Comparison of ENCODE assay signal across 9 mouse cellular contexts in genomic region chr17:79919566-79920350, GRCm38 (mm10). TPM values are rescaled to one million over a fixed set of nuclear protein-coding genes. Genes with fewer than 3 reads are reported as not detected.
DNase-seq lines count a peak whose midpoint lies in the region; ATAC-seq and TF ChIP-seq lines count a peak whose summit lies in the region.
"Had no signal": no experiment of that assay in that cellular context is flagged by ENCODE, and none has a peak within 500 bp of the region (broad histone marks: within the 10 kb centered on the region; RNA-seq: fewer than 3 reads in every experiment).

No protein-coding gene starts in this region.

- no peak for ATAC-seq in kidney, embryonic 14.5 days (ENCODE audit: low FRiP score, low TSS enrichment)
- peak; percentile 64 for ATAC-seq in stomach, embryonic 16.5 days (ENCODE audit: insufficient read depth, low FRiP score)

- H3K79me2 ChIP-seq in heart, adult 2 months (replicated peaks; ENCODE audit: control insufficient read depth, insufficient read depth, low read length): no peaks in the 10 kb centered on the region

- H3K4me2 ChIP-seq in kidney, embryonic 14.5 days (replicated peaks; ENCODE audit: low read depth, low read length): no peak overlapping the region
- H3K4me2 ChIP-seq in stomach, embryonic 16.5 days (ENCODE audit: low read depth, low read length): no peak overlapping the region

- peak; percentile 50 for DNase-seq in kidney, adult 11 months
- peak; percentile 69 for DNase-seq in adrenal gland, postnatal 14 days
- DNase-seq in heart, adult 2 months: peak; percentile 37 to 63
- DNase-seq in layer of hippocampus, postnatal 14 days (ENCODE audit: low spot score in 2 of 2): peak; percentile 20 to 47
- no peak for DNase-seq in neural tube, embryonic 10.5 days (ENCODE audit: extremely low spot score, low spot score)
- no peak for DNase-seq in urinary bladder, adult 18-20 months (ENCODE audit: low spot score in 2 of 2)

- H3K27me3 ChIP-seq in kidney, embryonic 14.5 days (ENCODE audit: control insufficient read depth, insufficient read depth, low read length): no peaks in the 10 kb centered on the region
- no peaks in the 10 kb centered on the region for H3K27me3 ChIP-seq in heart, adult 2 months (ENCODE audit: control insufficient read depth, insufficient read depth, low read length)
- H3K27me3 ChIP-seq in stomach, embryonic 16.5 days (ENCODE audit: control insufficient read depth, insufficient read depth, low read length): no peaks in the 10 kb centered on the region
- H3K27me3 ChIP-seq: liver, embryonic 15.5 days had no signal

- no peaks in the 10 kb centered on the region for H3K36me3 ChIP-seq in kidney, embryonic 14.5 days (ENCODE audit: control insufficient read depth, insufficient read depth, low read length)
- H3K36me3 ChIP-seq in heart, adult 2 months (ENCODE audit: control insufficient read depth, insufficient read depth, low read length): no peaks in the 10 kb centered on the region
- H3K36me3 ChIP-seq in stomach, embryonic 16.5 days (ENCODE audit: control insufficient read depth, insufficient read depth, low read length): no peaks in the 10 kb centered on the region
- H3K36me3 ChIP-seq: liver, embryonic 15.5 days had no signal

- H3K4me1 ChIP-seq in kidney, embryonic 14.5 days (ENCODE audit: control insufficient read depth, insufficient read depth, low read length): 0 out of 2 replicates have a peak, but pooled peaks cover 2% of the 10 kb centered on the region
- H3K4me1 ChIP-seq in heart, adult 2 months (ENCODE audit: control insufficient read depth, insufficient read depth, low read length): peaks cover 4% of the 10 kb centered on the region
- H3K4me1 ChIP-seq in stomach, embryonic 16.5 days (ENCODE audit: control insufficient read depth, insufficient read depth, low read length): peaks cover 2% of the 10 kb centered on the region; the same call in 1 of the 2 replicates

- TF ChIP-seq CTCF in heart, adult 2 months (IDR thresholded peaks at IDR 0.05): no peak

- TF ChIP-seq POLR2A in heart, adult 2 months (IDR thresholded peaks at IDR 0.05; ENCODE audit: insufficient read depth, low read depth, low read length): no peak

- no peak overlapping the region for H3K9ac ChIP-seq in kidney, embryonic 14.5 days (ENCODE audit: low read depth, low read length)
- no peak overlapping the region for H3K9ac ChIP-seq in heart, adult 2 months (ENCODE audit: low read depth, low read length)
- no peak overlapping the region for H3K9ac ChIP-seq in stomach, embryonic 16.5 days (ENCODE audit: low read length)
- H3K9ac ChIP-seq: liver, embryonic 15.5 days had no signal

- no peaks in the 10 kb centered on the region for H3K9me3 ChIP-seq in kidney, embryonic 14.5 days (ENCODE audit: control insufficient read depth, low read length)
- no peaks in the 10 kb centered on the region for H3K9me3 ChIP-seq in stomach, embryonic 16.5 days (replicated peaks; ENCODE audit: control insufficient read depth, low read length)
- H3K9me3 ChIP-seq: liver, embryonic 15.5 days had no signal

- TF ChIP-seq EP300 in heart, adult 2 months (IDR thresholded peaks at IDR 0.05; ENCODE audit: insufficient read depth, low read depth, low read length): peak; percentile 41; the same call in 1 of the 2 replicates

- no peak overlapping the region for H3K27ac ChIP-seq in kidney, embryonic 14.5 days (ENCODE audit: low read depth, low read length)
- H3K27ac ChIP-seq in heart, adult 2 months: peak overlapping the region; percentile 5; the same call in 1 of the 2 replicates
- peak overlapping the region; percentile 9; the same call in 1 of the 2 replicates for H3K27ac ChIP-seq in stomach, embryonic 16.5 days (ENCODE audit: low read length)

- no peak overlapping the region for H3K4me3 ChIP-seq in kidney, embryonic 14.5 days (ENCODE audit: low read length)
- H3K4me3 ChIP-seq in heart, adult 2 months: no peak overlapping the region
- H3K4me3 ChIP-seq in stomach, embryonic 16.5 days (replicated peaks; ENCODE audit: low read length): no peak overlapping the region

- 44% methylated on average over 15 of the region's 15 CpGs for WGBS in kidney, embryonic 14.5 days
- WGBS in heart, adult 2 months: 56% methylated on average over 15 of the region's 15 CpGs
- WGBS in stomach, embryonic 16.5 days: 61% methylated on average over 15 of the region's 15 CpGs

- intact Hi-C loops in heart, adult 2 months (cut with DNase I): no loop called here

RNA-seq across cellular contexts. Expression of gene Atl2, which starts 23.8 kb away (rescaled TPM):
- 27.8 and 41.8 TPM in 2 replicates for polyA plus RNA-seq in kidney, embryonic 14.5 days (2014; fragmentation: Nextera tagmentation; extraction: Ambion mirVana)
- 85.4 and 102 TPM in 2 replicates for total RNA-seq in adrenal gland, postnatal 14 days (2021)
- total RNA-seq in heart, adult 2 months (2021): 10 to 100 TPM; 31.9 to 36.4 TPM
- 16.0 and 26.3 TPM in 2 replicates for polyA plus RNA-seq in heart, adult 2 months (2012; rRNA removed)
- 10 to 100 TPM; 51.4 to 59.3 TPM for total RNA-seq in layer of hippocampus, postnatal 14 days (2021)
- 46.5 and 46.6 TPM in 2 replicates for polyA plus RNA-seq in stomach, embryonic 16.5 days (2015; fragmentation: Nextera tagmentation; extraction: Ambion mirVana)

Comparison
In these comparisons a context has a peak if more than half of its experiments do, and no peak if none do; other contexts are left out.
1. DNase-seq: peak in kidney, adult 11 months (single experiment), adrenal gland, postnatal 14 days (single experiment), heart, adult 2 months (2 of 2) and layer of hippocampus, postnatal 14 days (2 of 2); none in neural tube, embryonic 10.5 days (single experiment) and urinary bladder, adult 18-20 months (0 of 2).